Mouse (Mus musculus) bone marrow macrophage, adult 2 months (primary cell): Measurements from ENCODE around the gene Twf1. TPM values are rescaled to one million over a fixed set of nuclear protein-coding genes. Genes with fewer than 3 reads are reported as not detected.
A peak's percentile ranks its signal among the peaks of the same experiment; 100 is the strongest.

ENCODE experiments used
- H3K27ac ChIP-seq: 2 replicates; pipeline ENCODE4 v1.5.1; 2012; ENCODE audit warnings: low read depth, low read length; ENCODE audit not compliant: insufficient read depth
- H3K4me1 ChIP-seq: 2 replicates; pipeline ENCODE4 v1.6.1; 2012; ENCODE audit warnings: low read length; ENCODE audit not compliant: control insufficient read depth, insufficient read depth
- H3K4me3 ChIP-seq: 2 replicates; pipeline ENCODE4 v1.5.1; 2012; ENCODE audit warnings: mild to moderate bottlenecking, low read length, moderate library complexity; ENCODE audit not compliant: insufficient read depth
- CTCF ChIP-seq: IDR thresholded peaks from 2 replicates; pipeline ENCODE4 v1.5.1; 2012; ENCODE audit warnings: low read depth, mild to moderate bottlenecking, low read length, moderate library complexity
- POLR2A ChIP-seq: IDR thresholded peaks from 2 replicates; pipeline ENCODE4 v1.6.1; 2012; ENCODE audit warnings: mild to moderate bottlenecking, low read depth, low read length, borderline replicate concordance
- polyA plus RNA-seq: library from polyadenylated mRNA; stranded (reverse); fragments of >200 nt; gene quantifications from 2 replicates; pipeline ENCODE4 v1.2.4, GENCODE M21; 2012; ENCODE audit not compliant: missing spikeins, insufficient read depth, insufficient read length

Gene Twf1
- polyA plus RNA-seq, 1 experiment: 114 TPM

DNA sequence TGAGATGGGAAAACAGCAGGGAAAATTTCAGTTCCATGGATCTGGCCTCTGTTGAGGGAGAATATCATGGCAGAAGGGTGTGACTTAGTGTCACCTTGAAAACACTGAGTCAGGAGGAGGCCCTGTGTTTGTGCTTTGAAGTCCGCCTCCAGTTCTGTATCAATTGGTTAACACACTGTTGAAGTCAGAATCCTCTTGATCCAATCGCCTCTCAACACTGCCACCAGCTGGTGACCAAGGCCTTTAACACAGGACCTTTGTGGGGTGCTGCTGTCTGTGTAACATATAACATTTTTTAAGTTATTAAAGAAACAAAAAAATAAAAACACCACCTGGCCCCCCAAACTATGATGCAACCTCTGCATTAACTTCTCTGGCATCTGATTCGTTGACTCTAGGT, 11.7 kb upstream of the Twf1 start:
- TF ChIP-seq CTCF: peak; percentile 26; the same call in 1 of the 2 replicates
- no peak for TF ChIP-seq POLR2A
- Histone ChIP-seq H3K27ac (no peak overlapping the region), H3K4me1 (peaks cover 3% of the 10 kb centered on the region; the same call in 1 of the 2 replicates), H3K4me3 (no peak overlapping the region)

- peaks cover 3% of the 10 kb centered on the region; the same call in 1 of the 2 replicates for H3K4me1 ChIP-seq
- H3K27ac ChIP-seq: no peak overlapping the region
- TF ChIP-seq POLR2A: no peak
- TF ChIP-seq CTCF: no peak
- H3K4me3 ChIP-seq: no peak overlapping the region
These were observed 10.5 kb upstream of the Twf1 start for GRCm38 (mm10) chr15:94600145-94600707.

DNA sequence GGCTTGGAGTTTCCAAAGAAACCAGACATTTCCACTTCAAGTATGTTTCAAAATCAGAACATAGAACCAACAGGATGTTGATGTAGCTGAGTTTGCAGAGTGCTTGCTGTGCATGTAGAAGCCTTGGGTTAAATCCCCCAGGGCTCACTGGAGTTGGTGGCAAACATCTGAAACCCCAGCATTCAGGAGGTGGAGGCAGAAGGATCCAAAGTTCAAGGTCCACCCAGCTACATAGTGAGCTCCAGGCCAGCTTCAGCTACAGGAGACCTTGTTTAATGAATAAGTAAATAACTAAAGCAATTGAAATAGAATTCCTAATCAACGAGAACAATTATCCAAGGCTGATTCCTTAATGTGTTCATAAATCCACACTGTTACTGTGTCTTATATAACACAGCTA, 3.9 kb upstream of the Twf1 start:
- Histone ChIP-seq H3K4me3 (no peak overlapping the region), H3K27ac (no peak overlapping the region), H3K4me1 (peaks cover 33% of the 10 kb centered on the region)
- TF ChIP-seq POLR2A (no peak), CTCF (no peak)

DNA sequence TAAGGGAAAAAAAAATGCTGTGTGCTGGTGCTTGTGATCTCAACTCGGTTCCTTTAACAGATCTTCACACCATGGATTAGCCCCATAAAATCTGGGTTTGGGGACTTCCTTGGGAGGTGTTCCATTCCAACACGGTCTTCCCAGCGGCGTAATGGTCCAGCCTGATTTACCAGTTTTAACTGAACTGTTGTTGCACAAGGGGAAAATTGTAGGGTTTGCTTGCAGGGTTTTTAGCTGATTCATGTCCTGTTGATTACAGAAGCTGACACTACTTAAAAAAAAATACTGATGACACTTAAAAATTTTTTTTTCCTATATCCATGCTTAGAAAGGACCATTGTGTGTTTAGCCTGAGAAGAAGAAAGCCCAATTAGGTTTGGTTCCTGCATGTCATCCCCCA, 1.7 kb upstream of the Twf1 start:
- H3K4me3 ChIP-seq: no peak overlapping the region
- peaks cover 36% of the 10 kb centered on the region for H3K4me1 ChIP-seq
- peak overlapping the region; percentile 100 for H3K27ac ChIP-seq
- TF ChIP-seq POLR2A (no peak), CTCF (no peak)

- peaks cover 34% of the 10 kb centered on the region for H3K4me1 ChIP-seq
- H3K27ac ChIP-seq: peak overlapping the region; percentile 100
- no peak for TF ChIP-seq CTCF
- no peak for TF ChIP-seq POLR2A
- H3K4me3 ChIP-seq: peak overlapping the region; percentile 42; the same call in 1 of the 2 replicates
These were observed 394 bp upstream of the Twf1 start for GRCm38 (mm10) chr15:94590083-94590482.

DNA sequence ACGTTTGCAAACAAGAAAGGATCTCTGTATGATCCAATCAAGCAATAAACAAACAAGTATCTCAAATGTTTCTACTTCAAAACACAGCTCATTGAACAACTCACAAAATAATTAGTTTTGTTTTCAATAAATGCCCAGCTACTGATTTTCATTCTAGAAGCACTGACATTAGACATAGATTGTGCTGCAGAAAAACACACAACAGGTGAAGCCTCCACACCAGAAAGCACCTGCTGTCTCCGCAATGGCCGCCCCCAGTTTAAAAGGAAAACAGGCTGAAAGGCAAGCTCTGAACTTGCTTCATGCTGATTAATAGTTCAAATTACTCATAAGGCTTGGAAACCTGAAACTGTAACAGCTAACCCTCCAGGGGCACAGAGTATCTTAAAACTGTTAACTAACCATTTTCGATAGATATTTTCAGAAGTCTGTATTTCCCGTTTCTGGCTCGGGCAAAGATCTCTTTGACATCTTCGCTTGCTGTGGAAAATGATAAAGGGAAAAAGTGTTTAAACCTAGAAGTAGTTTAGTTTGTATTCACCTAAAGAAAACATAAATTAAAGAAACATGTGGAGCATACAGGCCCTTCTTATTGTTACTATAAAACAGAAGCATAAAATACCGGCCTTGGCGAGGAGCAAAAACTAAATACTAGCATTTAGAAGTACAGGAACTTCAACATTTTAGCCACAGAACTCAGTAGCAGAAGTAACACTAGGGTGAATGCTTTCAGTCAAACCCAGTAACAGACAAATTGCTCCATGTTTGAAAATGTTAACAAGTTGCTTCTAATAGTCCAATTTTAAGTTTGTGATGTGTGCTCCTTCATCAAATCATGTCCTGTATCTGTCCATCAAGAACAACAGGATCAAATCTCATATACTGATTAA, 1.6 kb downstream of the Twf1 start:
- Histone ChIP-seq H3K4me3 (peak overlapping the region; percentile 43), H3K27ac (peak overlapping the region; percentile 68), H3K4me1 (peaks cover 30% of the 10 kb centered on the region)
- TF ChIP-seq CTCF (no peak), POLR2A (no peak)

DNA sequence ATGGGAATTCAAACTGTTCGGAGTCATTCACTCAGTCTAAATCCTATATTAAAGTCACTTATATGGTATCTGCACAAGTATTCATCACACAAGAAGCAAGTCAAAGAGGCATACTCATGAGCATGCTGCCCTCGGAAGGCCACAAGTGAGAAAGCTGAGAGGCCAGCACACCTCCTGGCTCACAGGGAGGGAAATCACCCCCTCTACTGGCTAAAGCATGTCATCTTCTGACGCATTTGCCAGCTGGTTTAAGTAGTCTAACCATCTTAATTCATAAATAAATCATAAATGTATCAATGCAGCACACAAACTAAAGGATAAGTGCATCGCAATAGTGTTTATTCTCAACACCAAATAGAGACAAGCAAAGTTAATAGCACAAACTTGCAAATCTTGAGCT, 5.0 kb downstream of the Twf1 start:
- Histone ChIP-seq H3K4me1 (0 out of 2 replicates have a peak, but pooled peaks cover 3% of the 10 kb centered on the region), H3K4me3 (no peak overlapping the region), H3K27ac (no peak overlapping the region)
- no peak for TF ChIP-seq CTCF
- no peak for TF ChIP-seq POLR2A

DNA sequence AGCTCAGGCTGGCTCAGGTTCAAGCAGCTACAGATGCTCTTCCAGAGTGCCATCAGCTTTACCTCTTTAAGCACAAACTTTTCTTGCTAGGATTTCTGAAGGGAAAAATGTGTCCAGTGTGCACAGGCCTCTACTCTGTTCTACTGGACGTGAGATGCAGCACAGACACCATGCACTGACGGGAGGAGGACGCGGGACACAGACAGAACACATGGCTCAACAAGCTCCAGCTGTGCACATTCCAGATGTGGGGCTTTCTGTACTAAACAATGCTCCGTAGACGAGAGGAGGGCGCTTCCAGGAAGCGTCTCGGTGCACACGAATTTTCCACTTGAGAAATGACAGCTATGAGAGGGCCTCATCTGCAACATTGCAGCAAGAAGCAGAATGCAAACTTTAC, 6.5 kb downstream of the Twf1 start:
- Histone ChIP-seq H3K4me3 (no peak overlapping the region), H3K27ac (no peak overlapping the region), H3K4me1 (0 out of 2 replicates have a peak, but pooled peaks cover 3% of the 10 kb centered on the region)
- TF ChIP-seq POLR2A (no peak), CTCF (no peak)

DNA sequence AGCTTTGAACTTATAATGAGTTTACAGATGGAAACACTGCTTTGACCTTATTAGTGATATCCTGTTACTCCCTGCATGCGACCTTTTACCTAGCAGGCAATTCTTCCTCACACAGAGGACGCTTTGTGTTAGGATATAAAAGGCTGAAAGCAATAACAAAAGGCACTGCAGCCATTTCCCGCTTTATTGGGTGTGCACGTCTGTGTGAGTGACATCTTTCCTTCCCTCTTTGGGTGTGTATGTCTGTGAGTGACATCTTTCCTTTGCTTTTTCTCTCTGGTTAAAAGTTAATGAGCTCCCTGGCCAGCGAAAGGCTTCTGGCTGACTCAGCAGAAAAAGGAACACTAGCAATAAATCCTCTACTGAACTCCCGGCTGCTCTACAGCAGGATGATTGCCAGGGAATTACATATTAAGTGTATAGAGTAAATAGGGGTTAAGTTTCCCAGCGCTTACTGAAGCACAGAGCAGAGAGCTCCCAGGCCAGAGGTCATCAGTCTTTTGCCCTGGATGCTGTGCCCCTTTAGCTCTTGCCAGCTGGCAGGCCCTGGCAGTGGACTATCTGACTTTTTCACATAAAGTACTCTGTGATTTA, 7.6 kb downstream of the Twf1 start:
- no peak overlapping the region for H3K4me3 ChIP-seq
- no peaks in the 10 kb centered on the region for H3K4me1 ChIP-seq
- TF ChIP-seq CTCF: no peak
- no peak for TF ChIP-seq POLR2A
- no peak overlapping the region for H3K27ac ChIP-seq
